Mouse (Mus musculus) olfactory bulb, adult 2 months (tissue): ENCODE measurements at regions not wholly inside any gene's neighbourhood (a gene's known extent, or its start where the extent isn't known, plus 50 kb on each side); places are given as distances from the start of the nearest gene placed in this dataset.

Source experiments
- CTCF ChIP-seq: fragments of 200-500 bp; IDR thresholded peaks from 2 replicates; pipeline ENCODE4 v1.5.1; 2012; ENCODE audit warnings: low read depth, mild to moderate bottlenecking, low read length, moderate library complexity; ENCODE audit not compliant: insufficient read depth
- POLR2A ChIP-seq: fragments of 200-500 bp; IDR thresholded peaks from 2 replicates; pipeline ENCODE4 v1.6.1; 2012; ENCODE audit warnings: mild to moderate bottlenecking, low read depth, low read length, moderate library complexity; ENCODE audit not compliant: insufficient read depth

DNA sequence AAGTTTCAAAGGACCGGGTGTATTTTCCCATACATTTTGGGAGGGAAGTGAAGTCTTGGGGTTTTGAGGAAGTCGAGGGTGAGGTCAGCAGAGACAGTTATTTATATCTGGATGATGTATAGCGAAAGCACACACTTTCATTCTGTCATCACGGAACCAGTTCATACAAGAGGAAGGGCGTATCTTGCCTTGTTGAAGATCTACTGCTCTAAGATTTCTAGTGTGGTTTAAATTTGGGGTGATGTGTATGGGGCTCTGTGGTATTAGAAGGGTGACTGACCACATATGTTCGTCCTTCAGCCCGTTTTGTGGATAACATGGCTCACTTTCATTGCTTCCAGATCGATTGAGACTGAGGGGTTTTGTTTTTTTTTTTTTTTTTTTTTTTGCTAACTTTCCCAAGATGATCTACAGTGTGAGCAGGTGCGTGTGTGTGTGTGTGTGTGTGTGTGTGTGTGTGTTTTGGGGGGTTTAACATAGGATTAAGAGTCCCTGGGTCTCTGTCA, 75.1 kb upstream of the Gm9887 start:
- TF ChIP-seq POLR2A (no peak), CTCF (no peak)
